Mouse (Mus musculus) lung, adult 18-20 months (tissue): ENCODE measurements around the gene Spata19.

Source experiments
- DNase-seq, 2 experiments: peaks; one replicate each; pipeline ENCODE4 v3.0.0; 2022; ENCODE audit warnings: mixed read lengths in 2 of 2

Spata19 gene

DNA sequence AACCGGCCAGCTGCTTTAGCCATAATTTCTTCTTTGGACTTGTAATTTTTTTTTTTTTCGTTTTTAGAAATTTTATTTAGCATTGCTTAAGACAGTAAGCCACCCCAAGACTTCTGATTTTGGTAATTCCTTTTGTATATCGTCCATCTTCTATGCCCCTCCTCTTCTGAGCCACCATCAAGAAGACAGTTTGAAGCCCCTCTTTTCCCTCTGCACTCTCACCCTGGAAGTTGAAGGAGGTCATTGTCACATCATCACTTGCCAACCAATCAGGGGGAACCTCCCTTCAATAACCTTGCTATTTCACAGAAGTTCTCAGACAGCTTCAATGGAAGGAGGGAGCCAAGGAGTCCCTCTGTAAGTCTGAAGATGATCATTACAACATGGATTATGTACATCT is at the start of gene Spata19:
Gene Spata19 (plus strand): TSS at position 301 of the 400 bp plus-strand sequence.
- DNase-seq, result no peak

DNA sequence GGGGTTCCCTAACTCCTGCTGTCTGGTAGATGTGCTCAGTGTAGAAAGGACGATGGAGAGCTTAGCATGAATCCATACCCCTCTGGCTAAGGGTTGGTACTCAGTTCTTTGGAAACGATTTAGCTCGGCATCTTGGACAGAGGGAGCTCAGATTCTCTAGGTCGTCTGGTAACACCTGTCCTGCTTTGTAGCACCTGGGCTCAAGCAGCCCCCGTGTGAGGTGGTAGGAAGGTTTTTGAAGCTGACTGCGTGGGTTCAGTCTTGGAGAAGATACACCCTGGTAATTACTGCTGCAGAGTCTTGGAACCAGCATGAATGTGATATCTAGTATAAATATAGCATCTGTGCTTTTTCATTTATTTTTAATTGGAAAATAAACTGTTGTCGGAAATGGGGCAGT is 43.5 kb upstream of the Spata19 start:
- DNase-seq, result no peak

DNA sequence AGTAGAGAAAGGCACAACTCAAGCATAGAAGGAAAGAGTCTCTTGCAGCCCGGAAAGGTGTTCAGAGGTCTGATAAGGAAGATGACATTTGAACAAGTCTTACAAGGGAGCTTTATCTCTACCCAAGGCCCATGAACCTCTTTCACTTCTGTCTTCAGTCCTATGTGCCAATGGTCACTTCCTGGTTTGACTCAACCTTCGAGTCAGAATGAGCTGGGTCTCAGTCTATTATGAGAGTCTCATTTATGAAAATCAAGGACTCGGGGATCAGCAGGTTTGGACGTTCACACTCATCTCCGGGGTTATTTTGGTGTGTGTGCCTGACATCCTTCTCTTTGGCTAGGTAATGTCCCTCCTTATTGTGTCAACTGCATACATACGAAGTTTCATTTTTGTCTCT is 38.7 kb upstream of the Spata19 start:
- no peak for DNase-seq

DNA sequence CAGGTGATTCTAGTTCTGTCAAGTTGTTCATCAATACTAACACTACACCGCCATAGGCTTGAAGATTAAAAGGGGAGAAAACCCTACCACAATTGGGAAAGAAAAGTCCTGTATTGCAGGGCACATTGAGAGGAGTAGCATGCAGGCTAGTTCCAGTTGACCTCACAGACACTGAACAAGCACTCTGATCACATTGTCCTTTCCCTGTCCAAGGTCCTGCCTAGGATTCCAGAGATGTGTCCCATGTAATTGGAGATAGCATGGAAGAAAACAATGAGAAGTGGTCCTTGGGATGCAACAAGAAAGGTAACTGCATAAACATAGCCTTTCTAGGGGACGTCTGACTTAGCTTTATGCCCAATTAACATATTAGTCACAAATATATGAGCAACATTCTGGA is 29.4 kb upstream of the Spata19 start:
- no peak for DNase-seq

DNA sequence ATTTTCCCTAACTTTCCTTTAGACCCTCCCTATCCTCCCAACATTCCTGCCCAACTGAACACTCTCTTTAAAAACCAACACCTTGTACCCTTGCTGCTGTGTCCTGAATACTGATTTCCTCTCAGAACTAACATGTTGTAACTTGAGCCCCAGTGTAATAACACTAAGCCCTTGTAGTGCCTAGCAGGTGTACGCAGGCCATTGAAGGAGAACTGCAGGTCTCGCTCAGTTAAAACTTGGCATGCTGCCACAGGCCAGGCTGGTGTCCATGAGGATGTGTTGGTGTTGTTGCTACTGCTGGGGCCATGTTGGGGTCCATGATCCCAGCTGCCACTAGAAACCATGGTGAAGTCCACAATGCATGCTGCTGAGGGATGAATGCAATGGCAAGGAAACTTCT is 27.5 kb upstream of the Spata19 start:
- DNase-seq, result no peak

DNA sequence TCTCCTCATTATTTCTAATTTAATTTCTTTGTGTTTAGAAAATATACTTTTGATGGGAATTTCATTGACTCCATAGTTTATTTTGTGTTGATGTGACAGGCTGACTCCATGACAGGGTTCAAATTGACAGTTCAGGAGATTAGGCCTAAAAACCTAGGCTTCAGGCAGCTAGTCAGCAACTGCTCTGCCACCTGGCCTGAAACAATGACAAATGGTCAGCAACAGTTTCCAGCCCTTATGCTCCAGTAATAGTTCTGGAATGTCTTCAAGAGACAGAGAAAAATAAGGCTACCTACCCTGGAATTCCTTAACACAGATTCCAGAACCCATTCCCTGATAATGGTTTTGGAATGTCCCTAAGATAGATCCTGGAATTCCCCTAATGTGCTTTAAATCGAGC is 20.9 kb upstream of the Spata19 start:
- DNase-seq, result no peak

DNA sequence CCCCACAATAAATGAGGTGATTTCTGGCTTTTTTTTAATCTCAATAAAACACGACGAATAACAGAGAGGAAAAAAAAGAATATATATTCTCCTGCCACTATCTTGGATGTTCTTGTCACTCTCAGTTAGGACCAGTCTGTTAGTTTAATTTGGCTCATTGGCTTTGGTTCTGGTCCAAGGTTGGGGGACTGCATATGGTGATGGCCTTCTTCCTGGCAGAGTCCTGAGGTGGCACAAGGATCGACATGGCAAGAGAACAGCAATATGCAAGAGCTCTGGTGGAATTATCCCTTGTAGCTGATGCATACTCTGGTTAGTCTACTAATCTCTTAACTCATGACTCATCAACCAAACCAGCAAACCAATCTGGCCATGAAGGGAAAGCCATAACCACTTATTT is 9.6 kb upstream of the Spata19 start:
- no peak for DNase-seq

DNA sequence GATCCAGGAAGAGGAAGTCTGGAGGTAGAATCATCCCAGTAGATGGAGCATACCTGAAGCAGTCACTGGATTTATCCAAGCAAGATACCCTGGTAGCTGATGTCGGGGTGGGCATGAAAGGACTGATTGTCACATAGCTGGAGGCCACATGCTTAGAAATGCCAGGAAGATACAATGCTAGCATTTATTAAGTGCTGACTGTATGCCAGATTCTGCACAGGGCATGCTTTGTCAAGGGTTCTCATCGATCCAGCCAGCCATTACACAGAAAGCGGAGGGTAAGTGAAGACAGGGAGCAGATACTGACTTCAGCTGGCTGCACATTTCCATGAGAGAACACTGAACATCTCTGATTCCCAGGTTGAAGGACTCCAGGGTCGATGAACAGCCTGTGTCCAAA is 4.6 kb downstream of the Spata19 start:
- DNase-seq, result no peak

DNA sequence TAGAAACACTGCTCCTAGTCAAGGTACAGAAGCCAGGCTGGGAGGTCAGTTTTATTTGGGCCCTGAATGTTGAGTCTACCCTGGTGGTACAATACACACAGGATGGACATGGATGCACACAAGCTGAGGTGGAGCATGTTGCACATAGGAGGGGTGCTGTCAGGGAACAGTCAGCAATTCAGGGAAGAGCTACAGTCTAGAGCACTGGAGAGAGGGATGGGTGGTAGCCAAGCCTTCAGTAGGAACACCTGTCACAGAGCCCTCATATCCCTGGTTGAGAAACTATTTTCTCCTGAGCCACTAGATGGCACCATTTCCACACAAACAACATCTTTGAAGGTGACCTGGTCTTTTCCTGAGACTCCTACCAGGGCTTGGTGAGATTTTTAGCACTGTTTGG is 13.1 kb downstream of the Spata19 start:
- DNase-seq, result peak in 1 of 2 experiments; percentile 10

DNA sequence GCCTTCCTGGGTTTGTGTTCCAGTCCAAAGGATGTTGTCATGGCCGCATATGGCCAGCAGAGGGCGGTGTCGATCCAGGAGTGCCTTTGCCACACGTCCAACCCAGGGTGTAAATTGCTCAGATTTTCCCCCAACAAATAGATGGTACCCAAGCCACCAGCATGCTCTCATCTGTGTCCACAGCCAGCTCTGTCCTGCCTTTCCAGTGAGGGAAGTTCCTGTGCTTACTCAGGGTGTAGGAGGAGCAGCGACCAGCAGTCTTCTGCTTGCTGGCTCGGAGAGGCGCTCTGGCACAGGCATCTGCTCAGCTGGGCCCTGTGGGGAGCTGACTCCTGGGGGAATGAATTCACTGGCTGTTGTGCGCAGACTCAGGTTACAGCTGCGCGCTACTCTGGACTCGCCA is 17.5 kb downstream of the Spata19 start:
- DNase-seq, result peak in 1 of 2 experiments; percentile 18

DNA sequence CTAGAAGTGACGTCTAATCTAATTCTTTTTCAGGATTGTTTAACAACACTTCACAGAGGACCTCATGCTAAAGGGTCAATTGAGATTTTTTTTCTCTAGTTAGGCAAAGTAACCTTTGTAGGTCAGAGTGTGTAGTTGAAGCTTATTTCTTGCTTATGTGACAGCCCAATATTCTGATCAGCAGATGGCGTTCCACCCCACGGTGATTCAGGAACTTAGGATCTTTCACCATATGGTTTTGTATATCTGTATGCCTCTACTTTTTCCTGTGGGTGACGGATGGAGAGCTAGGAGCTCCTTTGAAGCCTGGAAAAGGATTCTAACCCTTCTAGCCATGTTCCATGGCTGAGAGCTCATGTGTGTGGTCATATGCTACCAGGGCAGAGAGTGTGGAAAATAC is 27.9 kb downstream of the Spata19 start:
- DNase-seq, result no peak

DNA sequence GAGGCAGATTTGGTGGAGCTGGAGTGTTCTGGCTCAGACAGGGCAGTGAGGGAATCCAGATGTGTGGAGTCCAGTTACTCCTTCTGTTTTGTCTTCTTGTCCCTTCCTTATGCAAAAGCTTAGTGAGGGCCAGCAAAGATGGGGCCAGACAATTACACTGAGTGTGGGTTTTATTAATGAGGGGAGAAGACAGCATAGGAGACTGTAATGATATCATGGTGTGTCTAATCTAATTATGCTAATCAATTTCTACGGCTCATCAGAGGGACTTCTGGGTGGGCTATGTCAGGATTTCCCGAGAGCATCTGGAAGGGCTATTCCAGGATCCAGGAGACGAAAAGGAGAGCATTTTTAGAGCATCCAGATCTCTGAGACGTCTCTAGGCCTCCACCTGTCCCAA is 32.0 kb downstream of the Spata19 start:
- no peak for DNase-seq

DNA sequence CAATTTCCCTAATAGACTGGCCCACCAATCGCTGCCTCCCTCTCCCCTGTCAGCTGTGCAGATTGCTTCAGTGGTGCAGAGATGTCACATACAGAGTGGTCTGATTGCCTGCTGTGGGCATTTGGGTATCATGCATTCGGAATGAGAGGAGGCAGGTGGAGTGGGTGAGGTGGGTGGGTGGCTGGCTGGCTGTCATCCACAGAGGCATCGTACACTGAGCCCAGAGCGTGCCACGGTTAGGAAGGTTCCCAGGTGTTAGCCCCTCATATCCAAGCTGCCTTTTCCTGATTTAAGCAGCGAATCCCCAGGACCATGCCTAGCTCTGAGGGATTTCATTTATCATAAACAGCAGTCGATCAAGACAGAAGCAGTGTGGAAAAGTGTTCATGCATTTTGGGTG is 36.7 kb downstream of the Spata19 start:
- no peak for DNase-seq

DNA sequence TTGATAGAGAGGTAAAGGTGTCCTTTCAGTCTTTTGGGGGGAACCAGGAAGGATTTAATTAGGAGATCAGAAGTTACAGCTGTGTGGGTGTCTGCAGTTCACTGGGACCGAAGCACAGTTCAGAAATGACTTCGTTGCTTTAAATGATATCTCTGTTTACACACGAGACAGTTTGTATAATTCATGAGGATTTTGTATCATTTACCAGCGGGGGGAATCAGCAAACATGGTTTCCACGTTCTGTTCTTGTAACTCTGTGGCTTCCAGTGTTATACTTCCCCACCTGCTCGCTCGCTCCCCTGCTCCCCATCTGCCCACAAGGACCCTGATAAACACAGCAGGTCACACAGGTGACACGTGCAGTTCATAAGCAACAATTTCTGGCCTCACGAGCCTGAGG is 39.3 kb downstream of the Spata19 start:
- DNase-seq, result no peak

DNA sequence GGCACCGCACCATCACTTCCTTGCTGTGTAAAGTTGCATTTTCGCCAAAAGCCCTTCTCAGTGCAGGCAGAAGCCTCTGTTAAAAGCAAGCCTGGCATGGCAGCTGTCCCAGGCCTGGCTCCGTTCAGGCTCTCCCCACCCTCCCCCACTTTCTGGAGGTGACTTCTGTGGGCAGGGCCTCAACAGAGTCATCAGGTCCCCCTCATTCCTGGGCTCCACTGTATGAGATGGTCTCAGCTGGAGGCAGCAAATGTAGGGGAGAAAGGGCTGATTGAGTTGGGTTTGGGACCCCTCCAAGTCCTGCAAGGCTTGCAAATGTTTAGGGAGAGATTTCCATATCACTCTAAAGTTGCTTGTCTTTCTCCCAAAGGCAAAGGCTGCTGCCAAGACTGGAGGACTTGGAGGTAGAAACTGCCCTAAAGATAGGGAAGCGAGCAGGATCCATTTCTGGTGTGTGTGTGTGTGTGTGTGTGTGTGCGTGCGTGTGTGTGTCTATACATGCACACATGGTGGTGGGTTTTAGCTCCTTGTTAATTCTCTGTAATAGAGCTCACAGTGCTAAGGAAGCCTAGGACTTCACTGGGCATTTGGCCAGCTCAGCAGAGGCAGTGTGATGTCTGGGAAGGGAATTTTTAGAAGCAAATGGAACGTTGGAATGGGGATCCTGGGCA is 40.9 kb downstream of the Spata19 start:
- no peak for DNase-seq

DNA sequence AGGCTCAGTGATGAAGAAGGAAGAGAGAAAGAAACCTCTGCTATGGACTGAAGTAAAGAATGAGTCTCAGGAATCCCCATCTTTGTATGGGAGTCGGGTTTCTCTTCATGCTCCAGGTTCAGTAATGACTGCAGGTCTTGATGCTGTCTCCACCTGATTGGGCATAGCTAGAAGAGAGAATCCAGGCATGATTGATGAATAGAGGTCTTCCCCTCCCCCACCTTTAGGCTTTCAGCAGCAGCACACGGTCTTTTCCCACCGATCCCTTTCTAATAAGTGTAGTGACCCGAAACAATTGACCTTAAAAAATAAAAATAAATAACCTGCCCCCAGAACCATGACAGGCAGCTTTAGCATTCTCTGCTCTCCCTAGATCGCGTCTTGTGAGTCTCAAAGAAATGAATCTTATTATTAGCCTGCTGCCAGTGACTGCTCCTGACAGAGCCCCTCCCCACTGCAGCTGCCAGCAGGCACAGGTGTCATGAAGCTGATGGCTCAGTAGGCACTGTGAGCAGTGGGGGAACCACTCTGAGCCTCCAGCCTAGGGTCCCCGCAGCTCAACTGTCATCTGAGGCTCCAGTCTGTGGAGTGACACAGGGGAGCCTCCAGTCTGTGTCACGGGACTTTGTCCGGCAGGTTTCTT is 53.3 kb downstream of the Spata19 start:
- no peak for DNase-seq
